Mouse (Mus musculus) kidney, postnatal 0 days (tissue): ENCODE data around the gene Pak4. TPM values are rescaled to one million over a fixed set of nuclear protein-coding genes. Genes with fewer than 3 reads are reported as not detected.

Source experiments
- ATAC-seq: fragments of 200-750 bp; cut with Nextera tagmentation; replicated peaks from 2 replicates; pipeline ENCODE4 v1.8.0; 2017; ENCODE audit warnings: low read depth, moderate number of reproducible peaks, moderate TSS enrichment, moderate library complexity; ENCODE audit not compliant: low FRiP score
- DNase-seq: peaks from one replicate; pipeline ENCODE4 v3.0.0-alpha.2; 2016; ENCODE audit warnings: low spot score
- H3K27ac ChIP-seq: fragments of 300-500 bp; sonication (generic); 2 replicates; pipeline ENCODE4 v1.5.1; 2014; ENCODE audit warnings: mild to moderate bottlenecking
- H3K27me3 ChIP-seq: fragments of 300-500 bp; sonication (generic); 2 replicates; pipeline ENCODE4 v1.6.1; 2014; ENCODE audit warnings: low read length, mixed read lengths; ENCODE audit not compliant: insufficient read depth
- H3K36me3 ChIP-seq: fragments of 300-500 bp; sonication (generic); 2 replicates; pipeline ENCODE4 v1.6.1; 2014; ENCODE audit warnings: low read length, mixed read lengths; ENCODE audit not compliant: insufficient read depth
- H3K4me1 ChIP-seq: fragments of 300-500 bp; sonication (generic); replicated peaks from 2 replicates; pipeline ENCODE4 v1.6.1; 2014; ENCODE audit warnings: antibody characterized with exemption, low read length, mixed read lengths; ENCODE audit not compliant: insufficient read depth
- H3K4me2 ChIP-seq: fragments of 300-500 bp; sonication (generic); 2 replicates; pipeline ENCODE4 v1.6.1; 2014; ENCODE audit warnings: mild to moderate bottlenecking, low read length, moderate library complexity, mixed read lengths
- H3K4me3 ChIP-seq: fragments of 300-500 bp; sonication (generic); replicated peaks from 2 replicates; pipeline ENCODE4 v1.5.1; 2014; ENCODE audit warnings: low read depth, low read length
- H3K9ac ChIP-seq: fragments of 300-500 bp; sonication (generic); 2 replicates; pipeline ENCODE4 v1.6.1; 2014; ENCODE audit warnings: low read depth, low read length
- H3K9me3 ChIP-seq: fragments of 300-500 bp; sonication (generic); replicated peaks from 2 replicates; pipeline ENCODE4 v1.6.1; 2016; ENCODE audit warnings: low read length, inconsistent platforms, mixed read lengths
- CTCF ChIP-seq: IDR thresholded peaks from 2 replicates; pipeline ENCODE4 v1.5.1; 2016; ENCODE audit warnings: antibody characterized with exemption, low read depth, mild to moderate bottlenecking, moderate library complexity
- WGBS: fragments of 180-500 bp; shearing (Covaris S2); extraction: QIAGEN DNeasy Blood & Tissue Kit; methylation state at CpG from one replicate; pipeline ENCODE4 v1.1.7; 2014; 5-methylcytosine and 5-hydroxymethylcytosine counted together
- polyA plus RNA-seq: library from polyadenylated mRNA; unstranded; fragments of >200 nt; fragmentation: Nextera tagmentation; extraction: Ambion mirVana; gene quantifications from 2 replicates; pipeline ENCODE4 v1.2.1, GENCODE M21; 2015

The Pak4 gene
- polyA plus RNA-seq, 1 experiment from 2014 or later, result 33.5 TPM

- peaks cover 76% of the 10 kb centered on the region for H3K4me1 ChIP-seq
- 56% methylated on average over 5 of the region's 5 CpGs for WGBS
- no peaks in the 10 kb centered on the region for H3K36me3 ChIP-seq
- H3K9me3 ChIP-seq, result no peaks in the 10 kb centered on the region
- ATAC-seq, result peak; percentile 51
- no peak overlapping the region for H3K4me3 ChIP-seq
- 0 out of 2 replicates have a peak overlapping the region, but pooled peaks have one; percentile 27 for H3K9ac ChIP-seq
- no peaks in the 10 kb centered on the region for H3K27me3 ChIP-seq
- no peak for DNase-seq
- TF ChIP-seq CTCF, result no peak
- peak overlapping the region; percentile 23; the same call in 1 of the 2 replicates for H3K4me2 ChIP-seq
- H3K27ac ChIP-seq, result peak overlapping the region; percentile 97
Observed at GRCm38 (mm10) chr7:28576271-28576914, 21.6 kb downstream of the Pak4 start.

DNA sequence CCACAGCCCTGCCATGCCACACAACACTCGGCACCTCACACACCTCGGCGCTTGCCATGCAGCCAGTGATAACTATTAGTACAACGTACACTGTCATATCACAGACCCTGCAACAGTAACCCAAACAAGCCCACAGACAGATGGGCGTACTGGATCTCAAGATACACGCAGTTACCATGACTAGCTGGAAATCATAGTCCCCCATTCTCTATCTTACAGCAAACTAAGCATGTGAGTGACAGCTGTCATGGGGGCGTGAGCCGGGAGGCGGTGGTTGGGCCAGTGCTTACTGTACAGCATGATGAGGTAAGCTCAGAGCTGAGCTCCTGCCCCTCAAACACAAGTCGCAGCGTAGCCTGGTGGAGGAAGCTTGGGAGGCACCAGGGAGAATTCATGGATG lies 22.4 kb downstream of the Pak4 start:
- H3K4me1 ChIP-seq, result peaks cover 83% of the 10 kb centered on the region
- ATAC-seq, result no peak
- no peak overlapping the region for H3K9ac ChIP-seq
- no peak overlapping the region for H3K4me2 ChIP-seq
- H3K27ac ChIP-seq, result peak overlapping the region; percentile 97
- 0 out of 2 replicates have a peak, but pooled peaks have one; percentile 4 for TF ChIP-seq CTCF
- H3K36me3 ChIP-seq, result no peaks in the 10 kb centered on the region
- no peak overlapping the region for H3K4me3 ChIP-seq
- DNase-seq, result no peak
- H3K27me3 ChIP-seq, result no peaks in the 10 kb centered on the region
- WGBS, result 71% methylated on average over 11 of the region's 11 CpGs
- H3K9me3 ChIP-seq, result no peaks in the 10 kb centered on the region

DNA sequence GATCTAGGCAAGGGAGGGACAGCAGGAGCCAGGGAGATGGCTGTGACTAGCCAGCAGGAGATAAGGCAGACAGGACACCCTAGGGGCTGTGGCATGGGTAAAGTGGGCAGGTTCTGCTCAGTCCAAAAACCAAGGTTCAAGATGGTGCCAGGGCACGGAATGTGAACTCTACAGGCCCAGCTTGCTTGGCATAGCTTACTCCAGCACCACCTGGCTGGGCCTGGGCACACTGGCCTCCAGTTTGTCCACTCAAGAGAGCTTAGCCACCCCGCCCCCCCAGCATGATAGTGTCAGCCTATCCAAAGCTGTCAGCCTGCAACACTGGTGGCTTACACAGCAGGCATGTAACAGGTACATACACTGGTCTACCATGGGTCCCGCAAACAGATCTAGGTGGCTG lies 24.7 kb downstream of the Pak4 start:
- Histone ChIP-seq H3K9ac (no peak overlapping the region), H3K9me3 (no peaks in the 10 kb centered on the region), H3K36me3 (no peaks in the 10 kb centered on the region), H3K27me3 (no peaks in the 10 kb centered on the region), H3K27ac (peak overlapping the region; percentile 91), H3K4me2 (no peak overlapping the region), H3K4me1 (peaks cover 63% of the 10 kb centered on the region), H3K4me3 (no peak overlapping the region)
- WGBS, result 91% methylated on average over 3 of the region's 3 CpGs
- DNase-seq (no peak), ATAC-seq (no peak)
- no peak for TF ChIP-seq CTCF

DNA sequence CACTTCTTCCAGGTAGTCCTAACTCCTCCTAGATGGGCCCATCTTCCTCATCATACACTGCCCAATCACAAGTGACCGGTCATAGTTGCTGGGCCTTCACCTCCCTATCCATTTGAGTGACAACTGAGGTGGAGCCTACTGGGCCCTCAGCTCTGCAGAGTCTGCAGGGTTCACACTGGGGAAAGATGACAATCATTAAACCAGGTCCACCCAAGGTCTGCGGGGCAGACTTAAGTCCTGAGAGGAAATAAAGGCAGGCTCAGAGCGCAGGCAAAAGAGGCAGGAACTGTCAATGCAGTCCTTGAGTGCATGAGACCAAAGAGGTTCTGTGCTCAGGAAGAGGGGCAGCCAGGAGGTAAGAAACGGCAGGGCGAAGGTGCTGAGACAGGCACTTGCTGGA lies 25.3 kb downstream of the Pak4 start:
- Histone ChIP-seq H3K4me2 (no peak overlapping the region), H3K27me3 (no peaks in the 10 kb centered on the region), H3K36me3 (peaks cover 4% of the 10 kb centered on the region; the same call in 1 of the 2 replicates), H3K27ac (peak overlapping the region; percentile 91), H3K9me3 (no peaks in the 10 kb centered on the region), H3K4me1 (peaks cover 59% of the 10 kb centered on the region), H3K9ac (no peak overlapping the region), H3K4me3 (no peak overlapping the region)
- 59% methylated on average over 5 of the region's 5 CpGs for WGBS
- TF ChIP-seq CTCF, result no peak
- DNase-seq (no peak), ATAC-seq (0 out of 2 replicates have a peak, but pooled peaks have one; percentile 2)

GRCm38 (mm10) chr7:28570982-28571682 lies 26.9 kb downstream of the Pak4 start:
- Histone ChIP-seq H3K4me1 (peaks cover 44% of the 10 kb centered on the region), H3K27ac (peak overlapping the region; percentile 91), H3K27me3 (no peaks in the 10 kb centered on the region), H3K9ac (peak overlapping the region; percentile 28), H3K9me3 (no peaks in the 10 kb centered on the region), H3K4me3 (no peak overlapping the region), H3K36me3 (peaks cover 20% of the 10 kb centered on the region), H3K4me2 (0 out of 2 replicates have a peak overlapping the region, but pooled peaks have one; percentile 3)
- ATAC-seq, result no peak
- TF ChIP-seq CTCF, result no peak
- peak; percentile 64 for DNase-seq
- WGBS, result 32% methylated on average over 5 of the region's 5 CpGs

GRCm38 (mm10) chr7:28570291-28570981 lies 27.5 kb downstream of the Pak4 start:
- Histone ChIP-seq H3K9me3 (no peaks in the 10 kb centered on the region), H3K4me2 (0 out of 2 replicates have a peak overlapping the region, but pooled peaks have one; percentile 3), H3K27me3 (no peaks in the 10 kb centered on the region), H3K36me3 (peaks cover 27% of the 10 kb centered on the region), H3K4me3 (no peak overlapping the region), H3K4me1 (peaks cover 37% of the 10 kb centered on the region), H3K9ac (peak overlapping the region; percentile 28), H3K27ac (peak overlapping the region; percentile 91)
- ATAC-seq (peak; percentile 83), DNase-seq (peak; percentile 46)
- 45% methylated on average over 12 of the region's 12 CpGs for WGBS
- TF ChIP-seq CTCF, result peak; percentile 45
